Mouse (Mus musculus) small intestine, adult 2 months (tissue): ENCODE measurements around the gene Dab2.

Source experiments
- CTCF ChIP-seq: fragments of 200-500 bp; IDR thresholded peaks from 2 replicates; pipeline ENCODE4 v1.5.1; 2012; ENCODE audit warnings: low read depth, mild to moderate bottlenecking, control low read depth, inconsistent platforms, low read length, moderate library complexity, mixed read lengths; ENCODE audit not compliant: insufficient replicate concordance, insufficient read length; ENCODE audit errors: extremely low read depth
- POLR2A ChIP-seq: fragments of 200-500 bp; IDR thresholded peaks from 2 replicates; pipeline ENCODE4 v1.6.1; 2012; ENCODE audit warnings: low read depth, mild to moderate bottlenecking, control low read depth, inconsistent platforms, low read length, moderate library complexity

DNA sequence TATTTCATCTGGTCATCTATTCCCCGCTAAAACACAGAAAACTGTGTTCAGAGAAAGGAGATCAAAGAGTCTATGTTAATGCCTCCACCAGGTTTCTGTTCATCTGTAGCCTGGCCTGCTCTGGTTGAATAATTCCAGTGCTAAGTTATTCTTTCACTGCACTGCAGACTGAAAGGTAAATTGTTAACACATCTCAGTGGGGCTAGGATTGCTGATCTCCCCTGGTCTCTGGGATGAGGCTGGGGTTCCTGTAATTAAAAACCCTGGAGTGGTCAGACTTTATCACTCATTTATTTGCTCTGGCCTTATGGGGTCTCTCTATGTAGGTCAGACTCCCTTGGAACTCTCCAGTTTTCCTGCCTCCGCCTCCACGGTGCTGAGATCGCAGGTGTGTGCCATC is 21.7 kb downstream of the Dab2 start:
- no peak for TF ChIP-seq CTCF
- TF ChIP-seq POLR2A, result no peak
